Comparison of ENCODE assay signal across 15 mouse cellular contexts in the genomic region with DNA sequence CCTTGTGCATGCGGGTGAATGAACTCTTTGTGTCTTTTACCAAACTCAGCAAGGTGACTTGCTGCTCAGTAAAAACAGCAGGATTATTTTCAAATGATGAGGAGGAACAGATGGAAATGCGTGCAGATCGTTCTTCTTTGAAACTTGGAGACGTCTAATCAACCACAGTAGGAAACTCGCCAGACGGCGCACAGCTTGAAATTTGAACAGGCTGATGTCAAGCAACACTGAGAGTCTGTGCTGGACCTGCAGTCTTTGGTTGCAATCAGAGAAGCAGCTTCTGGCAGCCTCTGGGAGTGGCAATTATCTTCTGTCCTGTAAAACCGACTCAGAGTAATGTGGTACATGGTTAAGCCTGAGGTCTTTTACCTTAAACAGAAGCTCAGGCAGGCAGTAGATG. TPM values are rescaled to one million over a fixed set of nuclear protein-coding genes. Genes with fewer than 3 reads are reported as not detected.
DNase-seq lines count a peak whose midpoint lies in the region; ATAC-seq lines count a peak whose summit lies in the region.
"Had no signal": no experiment of that assay in that cellular context is flagged by ENCODE, and none has a peak within 500 bp of the region (broad histone marks: within the 10 kb centered on the region; RNA-seq: fewer than 3 reads in every experiment).

No protein-coding gene starts in this region.

- peak; percentile 20 to 30 for DNase-seq in left cerebral cortex, postnatal 14 days (ENCODE audit: low spot score in 2 of 2)
- DNase-seq in left cerebral cortex, adult 11 months (ENCODE audit: low spot score) = no peak
- peak; percentile 77 to 84 for DNase-seq in cerebellum, postnatal 10 days
- no peak for DNase-seq in adrenal gland, adult 18-20 months (ENCODE audit: low spot score in 2 of 2)
- DNase-seq: heart, adult 2 months had no signal

- 7% methylated on average over 8 of the region's 8 CpGs for WGBS in forebrain, embryonic 16.5 days
- 8% methylated on average over 8 of the region's 8 CpGs for WGBS in limb, embryonic 12.5 days

- no peak overlapping the region for H3K4me3 ChIP-seq in forebrain, embryonic 16.5 days (replicated peaks; ENCODE audit: low read length)
- no peak overlapping the region for H3K4me3 ChIP-seq in limb, embryonic 12.5 days (replicated peaks)
- H3K4me3 ChIP-seq: embryonic facial prominence, embryonic 15.5 days; heart, adult 2 months; limb, embryonic 15.5 days; megakaryocyte, embryonic 14.5 days; stomach, embryonic 15.5 days had no signal

- peak; percentile 53 for ATAC-seq in forebrain, embryonic 16.5 days
- ATAC-seq in limb, embryonic 12.5 days (ENCODE audit: insufficient number of reproducible peaks, insufficient read depth, low FRiP score, low TSS enrichment, low read depth) = no peak
- ATAC-seq in CD4-positive, CD25-positive, alpha-beta regulatory T cell, adult 4 months = no peak
- no peak for ATAC-seq in frontal cortex, adult (ENCODE audit: low TSS enrichment)
- ATAC-seq: intestine, embryonic 16.5 days had no signal

- no peaks in the 10 kb centered on the region for H3K36me3 ChIP-seq in forebrain, embryonic 16.5 days (ENCODE audit: control insufficient read depth, insufficient read depth)
- no peaks in the 10 kb centered on the region for H3K36me3 ChIP-seq in limb, embryonic 12.5 days
- H3K36me3 ChIP-seq: embryonic facial prominence, embryonic 15.5 days; limb, embryonic 15.5 days; stomach, embryonic 15.5 days had no signal

- H3K4me1 ChIP-seq in forebrain, embryonic 16.5 days (replicated peaks; ENCODE audit: control insufficient read depth, insufficient read depth, low read length) = peaks cover 19% of the 10 kb centered on the region
- peaks cover 12% of the 10 kb centered on the region for H3K4me1 ChIP-seq in limb, embryonic 12.5 days (replicated peaks)
- H3K4me1 ChIP-seq: stomach, embryonic 15.5 days had no signal

- intact Hi-C loops in left cerebral cortex, postnatal 14 days (cut with DNase I) = no loop called here

- no peaks in the 10 kb centered on the region for H3K27me3 ChIP-seq in forebrain, embryonic 16.5 days (replicated peaks; ENCODE audit: control insufficient read depth, insufficient read depth, low read length)
- H3K27me3 ChIP-seq in limb, embryonic 12.5 days = no peaks in the 10 kb centered on the region
- H3K27me3 ChIP-seq: embryonic facial prominence, embryonic 15.5 days; limb, embryonic 15.5 days; stomach, embryonic 15.5 days had no signal

- peak overlapping the region; percentile 71 for H3K27ac ChIP-seq in forebrain, embryonic 16.5 days (ENCODE audit: low read length)
- peak overlapping the region; percentile 66; the same call in 1 of the 2 replicates for H3K27ac ChIP-seq in limb, embryonic 12.5 days
- H3K27ac ChIP-seq: embryonic facial prominence, embryonic 15.5 days; heart, adult 2 months; limb, embryonic 15.5 days; stomach, embryonic 15.5 days had no signal

- H3K4me2 ChIP-seq in forebrain, embryonic 16.5 days (ENCODE audit: low read length) = no peak overlapping the region
- no peak overlapping the region for H3K4me2 ChIP-seq in limb, embryonic 12.5 days
- H3K4me2 ChIP-seq: embryonic facial prominence, embryonic 15.5 days; limb, embryonic 15.5 days; stomach, embryonic 15.5 days had no signal

- no peaks in the 10 kb centered on the region for H3K9me3 ChIP-seq in forebrain, embryonic 16.5 days (ENCODE audit: control insufficient read depth, low read length)
- H3K9me3 ChIP-seq in limb, embryonic 12.5 days = no peaks in the 10 kb centered on the region
- H3K9me3 ChIP-seq: embryonic facial prominence, embryonic 15.5 days; limb, embryonic 15.5 days; megakaryocyte, embryonic 14.5 days; stomach, embryonic 15.5 days had no signal

- H3K9ac ChIP-seq in forebrain, embryonic 16.5 days (replicated peaks; ENCODE audit: low read depth, low read length) = no peak overlapping the region
- H3K9ac ChIP-seq in limb, embryonic 12.5 days (replicated peaks) = no peak overlapping the region
- H3K9ac ChIP-seq: embryonic facial prominence, embryonic 15.5 days; limb, embryonic 15.5 days; stomach, embryonic 15.5 days had no signal

RNA-seq across cellular contexts. Expression of gene Ucma, which starts 2.2 kb away (rescaled TPM):
- total RNA-seq in left cerebral cortex, postnatal 14 days (2021) = 1 to 10 TPM; 2.7 to 3.1 TPM
- 0.71 TPM in 1 of 2 replicates, not detected in the other for polyA plus RNA-seq in forebrain, embryonic 16.5 days (2015; fragmentation: Nextera tagmentation; extraction: Ambion mirVana)
- 0.40 TPM in 1 of 2 replicates, not detected in the other for polyA plus RNA-seq in limb, embryonic 12.5 days (2016; fragmentation: Nextera tagmentation; extraction: Ambion mirVana)
- not detected for total RNA-seq in adrenal gland, adult 18-20 months (2021)
- polyA plus RNA-seq in CD4-positive, CD25-positive, alpha-beta regulatory T cell, adult 4 months (2017; shearing (Covaris generic)) = not detected
- total RNA-seq: heart, adult 2 months; neutrophil, adult 5-6 weeks had no signal
- polyA plus RNA-seq: intestine, embryonic 16.5 days; stomach, embryonic 15.5 days had no signal

RNA-seq across cellular contexts. Expression of gene Mcm10, which starts 34.5 kb away (rescaled TPM):
- total RNA-seq in left cerebral cortex, postnatal 14 days (2021) = 1 to 10 TPM in 1 of 2 experiments, under 1 TPM in 1; 0.99 to 2.0 TPM
- 10.5 and 12.5 TPM in 2 replicates for polyA plus RNA-seq in forebrain, embryonic 16.5 days (2015; fragmentation: Nextera tagmentation; extraction: Ambion mirVana)
- polyA plus RNA-seq in limb, embryonic 12.5 days (2016; fragmentation: Nextera tagmentation; extraction: Ambion mirVana) = 47.8 and 49.2 TPM in 2 replicates
- 1 to 10 TPM; 3.4 to 3.7 TPM for total RNA-seq in adrenal gland, adult 18-20 months (2021)
- polyA plus RNA-seq in CD4-positive, CD25-positive, alpha-beta regulatory T cell, adult 4 months (2017; shearing (Covaris generic)) = 1 to 10 TPM; 1.8 to 7.9 TPM

RNA-seq across cellular contexts. Expression of gene Phyh, which starts 59.3 kb away (rescaled TPM):
- total RNA-seq in left cerebral cortex, postnatal 14 days (2021) = 10 to 100 TPM; 69.8 to 72.2 TPM
- polyA plus RNA-seq in forebrain, embryonic 16.5 days (2015; fragmentation: Nextera tagmentation; extraction: Ambion mirVana) = 47.6 and 58.1 TPM in 2 replicates
- polyA plus RNA-seq in limb, embryonic 12.5 days (2016; fragmentation: Nextera tagmentation; extraction: Ambion mirVana) = 51.2 and 52.1 TPM in 2 replicates
- 100 to 1,000 TPM; 343 to 349 TPM for total RNA-seq in adrenal gland, adult 18-20 months (2021)
- polyA plus RNA-seq in CD4-positive, CD25-positive, alpha-beta regulatory T cell, adult 4 months (2017; shearing (Covaris generic)) = 10 to 100 TPM; 90.7 to 95.2 TPM

Comparison
In these comparisons a context has a peak if more than half of its experiments do, and no peak if none do; other contexts are left out.
1. DNase-seq: peak in left cerebral cortex, postnatal 14 days (2 of 2) and cerebellum, postnatal 10 days (2 of 2); none in left cerebral cortex, adult 11 months (single experiment) and adrenal gland, adult 18-20 months (0 of 2).